Mouse (Mus musculus): ENCODE results near the gene Alk.
A peak's percentile ranks its signal among the peaks of the same experiment; 100 is the strongest.

Gene Alk

DNA sequence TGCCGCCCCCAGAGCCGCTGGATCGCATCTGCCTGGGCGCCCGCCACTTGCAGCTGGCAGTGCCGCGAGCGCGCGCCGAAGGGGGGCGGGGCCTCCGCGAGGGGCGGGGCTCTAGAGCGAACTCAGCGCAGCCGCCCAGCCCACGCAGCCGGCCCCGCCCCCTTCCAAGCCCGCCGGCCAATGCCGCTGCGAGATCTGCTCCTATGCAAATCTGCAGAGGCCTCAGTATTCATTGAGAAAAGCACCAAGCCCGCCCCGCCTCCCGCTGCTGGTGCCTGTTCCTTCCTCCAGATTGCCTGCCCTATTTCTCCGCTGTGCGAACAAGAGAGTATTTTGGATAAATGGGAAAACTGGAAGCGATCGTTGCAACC lies at the start of gene Alk:
Alk (minus strand) TSS at position 18 of the 371 bp plus-strand sequence.
- DNase-seq (ENCODE audit: low read depth in 1 of 2, low spot score in 2 of 2), result peak in 1 of 2 experiments; percentile 9

DNA sequence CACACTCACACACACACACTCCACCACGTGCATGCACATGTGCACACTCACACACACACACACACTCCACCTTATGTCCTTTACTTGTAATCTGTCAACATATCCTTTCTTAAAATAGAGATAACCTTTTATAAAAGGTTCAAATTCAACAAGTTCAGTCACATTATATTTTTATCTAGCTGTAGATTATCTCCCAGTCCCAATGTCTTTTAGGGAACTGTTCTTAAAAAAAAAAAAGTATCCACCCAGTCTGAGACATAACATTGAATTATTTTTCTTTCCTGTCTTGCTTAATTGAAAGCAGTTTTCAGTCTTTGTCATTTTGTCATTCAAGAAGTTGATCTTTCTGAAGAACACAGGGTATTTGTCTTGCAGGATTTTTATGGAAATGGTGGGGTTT lies 48.4 kb upstream of the Alk start:
- DNase-seq (ENCODE audit: low read depth in 1 of 2, low spot score in 2 of 2), result no peak

DNA sequence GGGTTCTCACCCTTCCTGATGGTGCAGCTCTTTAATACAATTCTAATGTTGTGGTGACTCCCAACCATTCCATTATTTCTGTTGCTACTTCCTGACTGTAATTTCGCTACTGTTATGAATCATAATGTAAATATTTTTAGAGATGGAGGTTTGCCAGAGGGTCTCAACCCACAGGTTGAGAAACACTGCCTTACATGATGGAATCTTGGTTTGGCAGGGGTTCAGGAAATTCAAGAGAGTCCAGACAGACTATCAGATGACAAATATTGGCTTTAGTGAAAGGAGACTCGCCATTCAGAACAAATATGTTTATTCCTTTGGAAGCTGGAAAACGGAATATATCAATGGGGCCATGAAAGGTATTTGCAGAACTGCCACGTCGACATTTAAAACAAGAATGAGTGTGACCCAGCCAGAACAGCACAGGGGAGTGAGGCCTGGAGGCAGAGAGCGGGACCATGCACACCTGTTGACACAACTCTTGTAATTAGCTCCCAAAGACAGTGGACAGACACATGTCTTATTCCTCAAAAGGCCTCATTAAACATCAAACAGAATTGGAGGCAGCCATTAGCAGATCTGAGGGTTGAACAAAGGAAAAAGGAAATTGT lies 44.3 kb upstream of the Alk start:
- DNase-seq (ENCODE audit: low read depth in 1 of 2, low spot score in 2 of 2), result no peak

GRCm38 (mm10) chr17:72646167-72646566 lies 41.7 kb upstream of the Alk start:
- DNase-seq (ENCODE audit: low read depth in 1 of 2, low spot score in 2 of 2), result no peak

DNA sequence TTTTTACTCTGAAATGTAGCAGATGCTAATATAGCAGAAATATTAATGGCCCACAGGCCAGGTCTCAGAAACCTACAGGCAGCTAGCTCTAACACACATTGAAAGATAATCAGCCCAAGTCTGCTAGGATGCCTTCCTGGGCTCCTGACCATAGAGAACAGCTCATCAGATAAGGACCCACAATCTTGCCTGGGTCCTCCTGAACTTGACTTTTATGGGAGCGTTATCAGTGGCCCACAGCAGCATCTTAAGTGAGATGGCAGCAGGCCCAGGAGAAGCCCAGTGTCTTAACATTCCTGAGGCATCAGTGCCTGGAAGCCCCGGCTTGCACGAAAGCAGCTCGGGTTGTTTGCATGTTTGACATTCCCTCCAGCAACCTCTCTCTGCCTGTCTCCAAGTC lies 35.7 kb upstream of the Alk start:
- no peak for DNase-seq (ENCODE audit: low read depth in 1 of 2, low spot score in 2 of 2)

GRCm38 (mm10) chr17:72639400-72639799 lies 35.0 kb upstream of the Alk start:
- no peak for DNase-seq (ENCODE audit: low read depth in 1 of 2, low spot score in 2 of 2)

DNA sequence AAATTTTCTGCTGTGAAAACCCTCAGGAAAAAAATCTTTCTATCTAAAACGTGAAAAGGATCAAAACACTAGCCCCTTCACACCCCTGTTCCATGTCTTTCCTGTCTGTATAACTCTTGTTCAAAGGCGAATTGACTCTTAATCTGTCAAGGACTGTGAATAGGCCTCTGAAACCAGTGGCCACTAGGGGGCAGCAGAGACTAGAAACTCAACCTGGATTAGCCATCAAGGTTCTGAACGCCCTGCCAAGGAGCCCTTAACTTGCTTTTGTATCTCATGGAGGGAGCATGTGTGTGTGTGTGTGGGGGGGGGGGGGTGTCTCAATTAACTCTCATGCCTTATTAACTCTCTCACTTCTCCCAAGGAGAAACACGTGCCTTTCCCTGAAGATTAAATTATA lies 1.8 kb upstream of the Alk start:
- peak in 1 of 2 experiments; percentile 30 for DNase-seq (ENCODE audit: low read depth in 1 of 2, low spot score in 2 of 2)

- no peak for DNase-seq (ENCODE audit: low read depth in 1 of 2, low spot score in 2 of 2)
These were observed 379 bp downstream of the Alk start for GRCm38 (mm10) chr17:72603886-72604609.

DNA sequence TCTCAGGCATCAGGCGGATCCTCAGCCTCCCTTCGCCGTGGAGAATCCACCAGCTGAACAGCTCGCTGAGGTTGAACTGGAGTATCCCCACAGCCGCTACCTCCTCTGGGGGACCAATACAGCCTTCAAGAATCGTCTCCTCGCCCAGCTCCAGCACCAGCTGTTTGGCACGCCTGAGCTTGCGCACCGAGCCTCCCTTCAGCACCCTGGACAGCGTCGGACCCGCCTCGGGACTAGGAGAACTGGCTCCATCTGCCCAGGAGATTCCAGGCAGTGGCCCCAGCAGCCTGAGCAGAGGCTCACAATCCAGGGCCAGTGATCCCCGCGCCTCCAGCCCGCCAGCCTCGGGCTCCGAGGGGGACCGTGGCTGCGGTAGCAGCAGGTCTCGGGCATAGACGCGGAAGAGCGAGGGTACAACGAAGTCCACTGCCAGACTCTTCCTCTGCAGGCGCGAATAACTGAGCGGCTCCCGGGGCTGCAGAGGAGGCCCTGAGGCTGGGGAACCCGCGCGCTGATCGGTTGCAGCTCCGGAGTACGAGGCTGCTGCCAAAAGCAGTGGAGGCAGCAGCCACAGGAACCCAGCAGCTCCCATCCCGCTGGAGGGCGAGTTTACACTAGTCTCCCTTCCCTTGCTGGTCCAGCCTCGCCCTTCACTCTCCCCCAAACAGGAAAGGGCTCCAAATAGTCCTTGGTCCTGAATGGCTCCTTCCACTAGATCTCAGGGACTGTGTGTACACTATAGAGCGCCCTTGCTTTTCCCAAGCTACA lies 1.1 kb downstream of the Alk start:
- no peak for DNase-seq (ENCODE audit: low read depth in 1 of 2, low spot score in 2 of 2)

- DNase-seq (ENCODE audit: low read depth in 1 of 2, low spot score in 2 of 2), result no peak
These were observed 3.6 kb downstream of the Alk start for GRCm38 (mm10) chr17:72600806-72601205.

DNA sequence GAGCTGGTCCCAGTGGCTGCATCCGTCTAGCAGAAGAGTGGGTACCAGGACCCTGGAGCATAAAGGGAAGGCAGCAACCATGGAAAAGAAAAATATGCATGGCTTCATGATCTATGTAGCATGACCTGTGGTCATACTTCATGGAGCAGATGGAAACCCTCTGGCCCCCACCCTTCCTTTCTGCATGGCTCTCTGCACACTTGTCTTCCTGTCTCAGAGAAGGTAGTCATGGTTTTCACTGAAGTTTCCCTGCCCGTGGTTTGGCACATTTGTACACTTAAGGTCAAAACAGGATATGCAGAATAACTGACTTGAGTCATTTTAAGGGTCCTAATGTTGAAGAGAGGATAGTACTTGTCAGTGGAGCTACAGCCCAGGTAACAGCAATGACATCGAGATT lies 16.8 kb downstream of the Alk start:
- DNase-seq (ENCODE audit: low read depth in 1 of 2, low spot score in 2 of 2), result no peak

DNA sequence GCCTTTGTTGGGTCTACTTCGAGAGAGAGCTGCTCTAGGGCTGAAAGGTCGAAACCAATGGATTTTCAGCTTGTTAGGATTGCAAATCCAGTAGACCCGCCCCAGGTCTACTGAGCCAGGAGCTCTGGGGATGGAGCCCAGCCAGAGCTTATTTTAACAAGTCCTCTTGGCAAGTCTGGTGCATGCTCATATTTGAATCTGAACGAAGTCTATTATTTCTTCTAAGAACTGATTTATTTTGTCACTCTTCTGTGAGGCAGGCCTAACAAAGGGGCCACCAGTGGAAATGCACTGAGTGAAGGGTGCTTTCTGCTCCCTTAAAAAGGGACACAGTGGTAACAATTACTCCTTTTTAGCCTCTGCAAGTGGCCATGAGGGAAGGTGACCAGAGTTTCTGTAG lies 24.3 kb downstream of the Alk start:
- no peak for DNase-seq (ENCODE audit: low read depth in 1 of 2, low spot score in 2 of 2)

DNA sequence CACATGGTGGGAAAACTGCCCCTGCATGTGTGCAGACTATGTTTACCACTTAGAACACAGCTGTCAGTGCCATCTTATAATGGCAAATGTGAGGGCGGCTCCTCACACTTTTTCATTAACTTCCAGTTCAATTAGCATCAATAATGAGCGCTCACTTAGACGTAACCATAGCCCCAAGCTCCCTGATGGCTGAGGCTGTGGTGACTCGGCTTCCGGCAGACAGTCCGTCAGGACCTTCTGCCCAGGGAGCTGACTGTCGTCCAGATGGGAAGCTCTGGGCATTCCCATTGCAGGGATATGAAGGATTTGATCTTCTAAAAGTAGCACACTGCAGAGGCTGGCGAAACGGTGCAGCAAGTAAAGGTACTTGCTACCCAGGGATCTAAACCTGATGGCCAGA lies 25.1 kb downstream of the Alk start:
- DNase-seq (ENCODE audit: low read depth in 1 of 2, low spot score in 2 of 2), result no peak

DNA sequence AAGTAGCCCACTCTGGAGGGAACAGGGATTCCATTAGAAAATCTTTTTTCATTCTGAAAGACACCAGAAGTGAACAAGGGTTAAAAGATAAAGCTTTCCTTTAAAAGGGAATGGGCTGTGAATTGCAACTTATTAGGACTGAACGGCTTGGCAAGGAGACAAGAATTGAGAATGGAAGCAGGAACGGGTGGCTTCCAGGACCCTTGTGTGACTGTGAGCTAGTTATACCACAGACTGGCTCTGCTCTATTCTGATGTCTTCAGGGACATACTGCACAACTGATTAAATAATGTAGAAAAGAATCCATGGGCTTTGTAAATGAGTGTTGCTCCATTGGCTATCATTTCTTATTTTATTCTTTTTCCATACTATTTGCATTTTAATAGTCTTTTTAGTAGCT lies 33.0 kb downstream of the Alk start:
- no peak for DNase-seq (ENCODE audit: low read depth in 1 of 2, low spot score in 2 of 2)

- DNase-seq (ENCODE audit: low read depth in 1 of 2, low spot score in 2 of 2), result no peak
These were observed 34.9 kb downstream of the Alk start for GRCm38 (mm10) chr17:72569491-72569890.

- no peak for DNase-seq (ENCODE audit: low read depth in 1 of 2, low spot score in 2 of 2)
These were observed 41.0 kb downstream of the Alk start for GRCm38 (mm10) chr17:72563423-72563822.

- no peak for DNase-seq (ENCODE audit: low read depth in 1 of 2, low spot score in 2 of 2)
These were observed 43.0 kb downstream of the Alk start for GRCm38 (mm10) chr17:72561471-72561870.

DNA sequence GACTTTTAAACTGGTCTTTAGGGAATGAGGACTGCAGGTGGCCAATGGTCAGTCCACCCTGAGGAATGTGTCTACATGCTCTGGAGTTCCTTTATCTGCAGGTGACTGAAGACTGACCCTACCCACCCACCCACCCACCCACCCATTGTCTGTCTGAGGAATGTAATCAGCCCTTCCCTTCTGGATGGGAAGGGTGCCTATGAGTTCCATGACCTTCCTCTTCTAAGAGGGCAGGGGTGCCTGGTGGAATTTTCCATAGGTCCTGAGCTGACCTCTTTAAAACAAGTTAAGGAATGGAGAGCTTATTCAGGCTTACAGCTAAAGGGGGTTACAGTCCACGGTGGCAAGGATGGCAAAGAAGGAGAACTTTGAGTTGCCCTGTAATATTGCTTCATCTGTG lies 43.7 kb downstream of the Alk start:
- no peak for DNase-seq (ENCODE audit: low read depth in 1 of 2, low spot score in 2 of 2)

DNA sequence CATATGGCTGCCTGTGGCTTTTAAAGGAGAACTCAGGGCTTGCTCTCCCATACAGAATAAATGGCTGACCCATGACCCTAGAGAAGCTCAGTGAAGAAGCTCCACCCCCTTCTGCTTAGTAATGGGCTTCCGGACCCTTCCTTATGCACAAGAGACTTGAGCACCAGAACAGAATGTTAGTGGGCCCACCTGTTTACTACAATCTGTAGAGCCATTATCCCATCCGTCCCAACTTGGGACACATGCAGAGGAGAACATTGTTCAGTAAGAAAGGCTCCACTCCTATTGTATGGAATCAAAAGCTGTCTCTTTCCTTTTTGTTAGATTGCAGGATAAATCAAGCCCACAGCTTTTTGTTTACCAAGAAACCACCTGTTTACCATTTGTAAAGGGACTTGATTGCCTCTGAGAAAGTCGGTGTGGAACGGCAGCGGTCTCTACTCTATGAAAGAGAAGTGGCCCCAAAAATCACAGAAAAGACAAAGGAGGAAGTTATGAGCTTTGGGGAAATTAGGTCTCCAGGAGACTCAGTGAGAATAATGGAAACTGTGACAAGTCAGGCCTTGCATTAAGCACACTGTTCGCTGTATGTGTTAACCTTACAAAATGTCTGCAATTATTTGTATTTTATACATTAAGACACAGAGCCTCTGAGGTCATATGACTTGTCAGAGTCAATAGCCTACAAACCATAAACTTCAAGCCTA lies 47.2 kb downstream of the Alk start:
- no peak for DNase-seq (ENCODE audit: low read depth in 1 of 2, low spot score in 2 of 2)

DNA sequence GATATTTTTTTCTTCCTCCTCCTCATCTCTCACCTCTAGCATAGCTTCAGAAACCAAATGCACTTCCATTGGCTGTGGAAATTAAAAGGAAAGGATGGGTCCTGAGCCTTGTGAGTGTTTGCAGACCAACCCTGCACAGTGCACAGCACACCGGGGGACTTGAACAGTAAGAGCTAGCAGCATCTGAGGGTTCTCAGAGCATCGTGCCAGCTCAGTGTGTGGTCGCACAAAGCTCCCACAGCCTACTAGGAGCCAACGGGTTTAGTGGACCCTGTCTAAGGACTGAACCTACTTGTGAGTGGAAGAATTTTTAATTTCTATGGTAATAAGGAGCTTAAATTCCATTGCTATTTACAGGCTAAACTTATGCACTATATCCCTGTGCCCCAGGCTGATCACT lies 58.2 kb downstream of the Alk start:
- no peak for DNase-seq (ENCODE audit: low read depth in 1 of 2, low spot score in 2 of 2)

- no peak for DNase-seq (ENCODE audit: low read depth in 1 of 2, low spot score in 2 of 2)
These were observed 69.1 kb downstream of the Alk start for GRCm38 (mm10) chr17:72535304-72535703.

GRCm38 (mm10) chr17:72532266-72532665 lies 72.2 kb downstream of the Alk start:
- DNase-seq (ENCODE audit: low read depth in 1 of 2, low spot score in 2 of 2), result no peak
